Mouse (Mus musculus) erythroblast, embryonic 14.5 days (primary cell): Measurements from ENCODE around the gene Klhdc8b.

Experiments used
- GATA1 ChIP-seq: IDR thresholded peaks from 2 replicates; pipeline ENCODE4 v1.6.1; 2012; ENCODE audit warnings: low read length, inconsistent platforms, mixed read lengths
- TAL1 ChIP-seq: IDR thresholded peaks from 3 replicates; pipeline ENCODE4 v1.6.1; 2012; ENCODE audit warnings: low read length, inconsistent platforms, mixed read lengths

DNA sequence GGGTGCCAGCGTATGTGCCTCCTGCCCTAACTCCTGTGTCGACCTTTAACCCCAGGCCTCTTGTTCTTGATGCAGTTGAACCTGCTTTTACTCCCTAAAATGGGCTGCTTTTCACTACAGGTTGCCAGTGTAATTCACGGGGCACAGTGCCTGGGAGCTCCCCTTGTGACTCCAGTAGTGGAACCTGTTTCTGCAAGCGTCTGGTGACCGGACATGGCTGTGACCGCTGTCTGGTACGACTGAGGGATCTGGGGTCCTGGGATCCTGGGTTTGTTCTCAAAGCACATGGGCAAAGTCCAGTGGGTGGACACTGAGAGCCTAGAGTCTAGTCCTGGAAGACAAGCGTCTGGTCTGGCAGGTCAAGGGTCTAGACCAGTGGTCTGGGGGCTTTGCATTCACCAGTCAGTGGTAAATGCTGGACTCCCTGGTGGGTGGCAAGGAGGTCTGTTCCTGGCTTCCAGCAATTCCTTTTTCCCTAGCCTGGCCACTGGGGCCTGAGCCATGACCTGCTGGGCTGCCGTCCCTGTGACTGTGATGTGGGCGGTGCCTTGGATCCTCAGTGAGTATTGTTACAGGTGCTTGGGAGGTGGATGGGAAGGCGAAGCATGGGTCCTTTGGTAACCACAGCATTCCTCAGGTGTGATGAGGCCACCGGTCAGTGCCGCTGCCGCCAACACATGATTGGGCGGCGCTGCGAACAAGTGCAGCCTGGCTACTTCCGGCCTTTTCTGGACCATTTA lies 21.8 kb upstream of the Klhdc8b start:
- TF ChIP-seq TAL1 (no peak), GATA1 (no peak)
